Mouse (Mus musculus): ENCODE measurements at regions not wholly inside any gene's neighbourhood (a gene's known extent, or its start where the extent isn't known, plus 50 kb on each side); places are given as distances from the start of the nearest gene placed in this dataset.

DNA sequence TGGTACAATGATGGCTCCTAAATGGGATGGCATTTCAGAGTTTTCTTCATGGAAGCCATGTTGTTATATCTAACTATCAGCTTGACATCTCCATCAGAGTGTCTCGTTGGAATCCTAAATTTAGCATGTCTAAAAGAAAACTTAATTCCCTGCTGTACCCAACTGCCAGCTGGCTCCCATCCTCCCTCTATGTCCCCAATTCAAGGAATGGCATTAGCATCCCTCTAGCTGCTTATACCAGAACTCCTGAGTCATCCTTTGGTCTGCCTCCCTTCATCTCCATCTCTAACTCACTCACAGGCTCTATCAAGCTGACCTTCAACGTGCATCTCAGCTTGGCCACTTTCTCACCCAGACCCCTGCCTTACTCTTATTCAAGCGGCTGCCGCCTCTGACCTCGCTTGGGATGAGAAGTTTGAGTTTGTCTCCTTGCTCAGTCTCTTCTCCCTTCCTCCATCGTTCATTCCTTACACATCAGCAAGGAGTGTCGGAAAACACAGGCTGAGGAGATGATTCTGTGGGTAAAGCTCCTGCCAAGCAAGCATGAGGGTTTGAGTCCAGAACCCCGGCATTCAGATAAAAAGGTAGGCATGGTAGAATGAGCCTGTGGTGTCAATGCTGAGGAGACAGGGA lies 88.9 kb downstream of the Emp1 start:
- TF ChIP-seq CTCF (IDR thresholded peaks at IDR 0.05; ENCODE audit: low read depth) (no peak), EP300 (optimal IDR thresholded peaks at IDR 0.05) (no peak)

Measured in stomach, postnatal 0 days (tissue).